Mouse (Mus musculus) MEL (cell line): ENCODE results near the gene Gm47289. TPM values are rescaled to one million over a fixed set of nuclear protein-coding genes. Genes with fewer than 3 reads are reported as not detected.

Source experiments
- DNase-seq: peaks from one replicate; pipeline ENCODE4 v3.0.0; 2011; ENCODE audit warnings: low read depth, low spot score
- H3K27ac ChIP-seq: 2 replicates; pipeline ENCODE4 v1.5.1; 2012; ENCODE audit warnings: low read depth, mild to moderate bottlenecking, control low read depth, low read length, moderate library complexity; ENCODE audit not compliant: control insufficient read depth
- H3K27me3 ChIP-seq, 2 experiments: fragments of 150-350 bp in 1 of 2; sonication (generic) in 1 of 2; 2 replicates each; pipeline ENCODE4 v1.6.1; 2012; ENCODE audit warnings: low read length in 2 of 2, mild to moderate bottlenecking in 2 of 2, improper control_type of control experiment in 1 of 2, moderate library complexity in 1 of 2; ENCODE audit not compliant: insufficient read depth in 2 of 2, control insufficient read depth in 1 of 2
- H3K36me3 ChIP-seq, 2 experiments: 2 replicates each; pipeline ENCODE4 v1.6.1; 2012 to 2014; ENCODE audit warnings: low read length in 2 of 2, improper control_type of control experiment in 1 of 2, inconsistent platforms in 1 of 2, mild to moderate bottlenecking in 1 of 2; ENCODE audit not compliant: insufficient read depth in 2 of 2, control insufficient read depth in 1 of 2
- H3K4me1 ChIP-seq, 2 experiments: fragments of 150-350 bp in 1 of 2; sonication (generic) in 1 of 2; 2 replicates each; pipeline ENCODE4 v1.6.1; 2012; ENCODE audit warnings: low read length in 2 of 2, improper control_type of control experiment in 1 of 2, mild to moderate bottlenecking in 1 of 2; ENCODE audit not compliant: insufficient read depth in 2 of 2, control insufficient read depth in 1 of 2
- H3K4me3 ChIP-seq, 2 experiments: fragments of 150-350 bp in 1 of 2; sonication (generic) in 1 of 2; 2 replicates each; pipeline ENCODE4 v1.5.1; 2012; ENCODE audit warnings: low read depth in 2 of 2, low read length in 2 of 2, mild to moderate bottlenecking in 2 of 2, moderate library complexity in 2 of 2, control low read depth in 1 of 2, improper control_type of control experiment in 1 of 2; ENCODE audit not compliant: control insufficient read depth in 1 of 2, insufficient read depth in 1 of 2
- H3K79me2 ChIP-seq: 2 replicates; pipeline ENCODE4 v1.6.1; 2012; ENCODE audit warnings: mild to moderate bottlenecking, low read length, moderate library complexity; ENCODE audit not compliant: control insufficient read depth, poor library complexity, insufficient read depth
- H3K9ac ChIP-seq: 2 replicates; pipeline ENCODE4 v1.6.1; 2012; ENCODE audit warnings: low read depth, mild to moderate bottlenecking, control low read depth, low read length, moderate library complexity; ENCODE audit not compliant: control insufficient read depth, poor library complexity, severe bottlenecking
- H3K9me3 ChIP-seq: fragments of 150-350 bp; sonication (generic); replicated peaks from 2 replicates; pipeline ENCODE4 v1.6.1; 2012; ENCODE audit warnings: mild to moderate bottlenecking, low read length, improper control_type of control experiment, moderate library complexity; ENCODE audit not compliant: insufficient read depth
- BHLHE40 ChIP-seq: IDR thresholded peaks from 2 replicates; pipeline ENCODE4 v1.6.1; 2012; ENCODE audit warnings: low read depth, mild to moderate bottlenecking, inconsistent platforms, low read length, improper control_type of control experiment, borderline replicate concordance
- CHD1 ChIP-seq: IDR thresholded peaks from 2 replicates; pipeline ENCODE4 v1.6.1; 2012; ENCODE audit warnings: low read depth, mild to moderate bottlenecking, inconsistent platforms, low read length, improper control_type of control experiment
- CTCF ChIP-seq, 3 experiments: IDR thresholded peaks in 2 of 3; conservative IDR thresholded peaks in 1 of 3; 2 replicates each; pipeline ENCODE4 v1.5.1; 2011 to 2012; ENCODE audit warnings: low read length in 3 of 3, low read depth in 2 of 3, mild to moderate bottlenecking in 2 of 3, improper control_type of control experiment in 1 of 3, inconsistent platforms in 1 of 3, mixed read lengths in 1 of 3, moderate library complexity in 1 of 3; ENCODE audit not compliant: control insufficient read depth in 1 of 3, insufficient read depth in 1 of 3, poor library complexity in 1 of 3, severe bottlenecking in 1 of 3
- ELF1 ChIP-seq: IDR thresholded peaks from 2 replicates; pipeline ENCODE4 v1.6.1; 2014; ENCODE audit warnings: low read depth, mild to moderate bottlenecking, inconsistent platforms, low read length, improper control_type of control experiment, moderate library complexity
- EP300 ChIP-seq, 2 experiments: IDR thresholded peaks; 2 replicates each; pipeline ENCODE4 v1.6.1; 2011; ENCODE audit warnings: improper control_type of control experiment in 2 of 2, low read length in 2 of 2, low read depth in 1 of 2, mild to moderate bottlenecking in 1 of 2
- ETS1 ChIP-seq: IDR thresholded peaks from 2 replicates; pipeline ENCODE4 v1.6.1; 2012; ENCODE audit warnings: low read depth, mild to moderate bottlenecking, inconsistent platforms, low read length, improper control_type of control experiment, moderate library complexity
- GABPA ChIP-seq: IDR thresholded peaks from 2 replicates; pipeline ENCODE4 v1.6.1; 2012; ENCODE audit warnings: low read depth, mild to moderate bottlenecking, inconsistent platforms, low read length, improper control_type of control experiment, moderate library complexity
- HCFC1 ChIP-seq: IDR thresholded peaks from 2 replicates; pipeline ENCODE4 v1.6.1; 2012; ENCODE audit warnings: low read depth, mild to moderate bottlenecking, inconsistent platforms, low read length, improper control_type of control experiment, moderate library complexity
- JUND ChIP-seq: IDR thresholded peaks from 2 replicates; pipeline ENCODE4 v1.6.1; 2011; ENCODE audit warnings: low read depth, mild to moderate bottlenecking, improper control_type of control experiment, low read length
- KAT2A ChIP-seq: conservative IDR thresholded peaks from 2 replicates; pipeline ENCODE4 v1.6.1; 2012; ENCODE audit warnings: low read depth, low read length, improper control_type of control experiment, inconsistent platforms
- MAFK ChIP-seq: IDR thresholded peaks from 2 replicates; pipeline ENCODE4 v1.6.1; 2011; ENCODE audit warnings: low read depth, mild to moderate bottlenecking, low read length, improper control_type of control experiment, borderline replicate concordance
- MAX ChIP-seq: IDR thresholded peaks from 2 replicates; pipeline ENCODE4 v1.6.1; 2011; ENCODE audit warnings: low read length, improper control_type of control experiment
- MXI1 ChIP-seq: IDR thresholded peaks from 2 replicates; pipeline ENCODE4 v1.6.1; 2011; ENCODE audit warnings: mild to moderate bottlenecking, low read depth, low read length, improper control_type of control experiment
- MYB ChIP-seq: IDR thresholded peaks from 2 replicates; pipeline ENCODE4 v1.6.1; 2011; ENCODE audit warnings: mild to moderate bottlenecking, low read depth, low read length, improper control_type of control experiment
- MYC ChIP-seq: IDR thresholded peaks from 2 replicates; pipeline ENCODE4 v1.6.1; 2011; ENCODE audit warnings: low read depth, mild to moderate bottlenecking, low read length, improper control_type of control experiment, moderate library complexity
- NRF1 ChIP-seq: IDR thresholded peaks from 2 replicates; pipeline ENCODE4 v1.6.1; 2014; ENCODE audit warnings: low read depth, mild to moderate bottlenecking, inconsistent platforms, low read length, improper control_type of control experiment, moderate library complexity; ENCODE audit not compliant: poor library complexity, insufficient read depth, severe bottlenecking
- POLR2A ChIP-seq, 2 experiments: IDR thresholded peaks; 2 replicates each; pipeline ENCODE4 v1.6.1; 2011 to 2012; ENCODE audit warnings: low read length in 2 of 2, mild to moderate bottlenecking in 2 of 2, control low read depth in 1 of 2, improper control_type of control experiment in 1 of 2, low read depth in 1 of 2, moderate library complexity in 1 of 2; ENCODE audit not compliant: control insufficient read depth in 1 of 2, insufficient read depth in 1 of 2, poor library complexity in 1 of 2
- RAD21 ChIP-seq: IDR thresholded peaks from 2 replicates; pipeline ENCODE4 v1.6.1; 2011; ENCODE audit warnings: mild to moderate bottlenecking, low read depth, low read length, improper control_type of control experiment
- RCOR1 ChIP-seq: IDR thresholded peaks from 2 replicates; pipeline ENCODE4 v1.6.1; 2012; ENCODE audit warnings: low read depth, mild to moderate bottlenecking, inconsistent platforms, low read length, improper control_type of control experiment
- SIN3A ChIP-seq: IDR thresholded peaks from 2 replicates; pipeline ENCODE4 v1.6.1; 2012; ENCODE audit warnings: low read length, improper control_type of control experiment, inconsistent platforms
- SMC3 ChIP-seq: IDR thresholded peaks from 2 replicates; pipeline ENCODE4 v1.6.1; 2011; ENCODE audit warnings: low read depth, low read length, improper control_type of control experiment
- TAL1 ChIP-seq: IDR thresholded peaks from 2 replicates; pipeline ENCODE4 v1.6.1; 2012; ENCODE audit warnings: mild to moderate bottlenecking, inconsistent platforms, low read length, moderate library complexity, mixed read lengths
- TBP ChIP-seq: IDR thresholded peaks from 2 replicates; pipeline ENCODE4 v1.8.0; 2011; ENCODE audit warnings: low read depth, low read length, improper control_type of control experiment
- TCF12 ChIP-seq: IDR thresholded peaks from 2 replicates; pipeline ENCODE4 v1.6.1; 2014; ENCODE audit warnings: low read depth, mild to moderate bottlenecking, inconsistent platforms, low read length, improper control_type of control experiment, moderate library complexity
- UBTF ChIP-seq: IDR thresholded peaks from 2 replicates; pipeline ENCODE4 v1.6.1; 2012; ENCODE audit warnings: low read depth, mild to moderate bottlenecking, inconsistent platforms, low read length, improper control_type of control experiment, moderate library complexity, borderline replicate concordance; ENCODE audit not compliant: insufficient read depth
- USF1 ChIP-seq: IDR thresholded peaks from 2 replicates; pipeline ENCODE4 v1.6.1; 2014; ENCODE audit warnings: low read depth, mild to moderate bottlenecking, inconsistent platforms, low read length, improper control_type of control experiment, moderate library complexity
- USF2 ChIP-seq, 2 experiments: IDR thresholded peaks; 2 replicates each; pipeline ENCODE4 v1.6.1; 2011 to 2012; ENCODE audit warnings: improper control_type of control experiment in 2 of 2, low read length in 2 of 2, borderline replicate concordance in 1 of 2, inconsistent platforms in 1 of 2, low read depth in 1 of 2, mild to moderate bottlenecking in 1 of 2; ENCODE audit not compliant: insufficient read depth in 1 of 2
- ZKSCAN1 ChIP-seq: IDR thresholded peaks from 2 replicates; pipeline ENCODE4 v1.6.1; 2012; ENCODE audit warnings: low read depth, mild to moderate bottlenecking, inconsistent platforms, low read length, improper control_type of control experiment, moderate library complexity
- ZMIZ1 ChIP-seq: IDR thresholded peaks from 2 replicates; pipeline ENCODE4 v1.6.1; 2012; ENCODE audit warnings: low read depth, mild to moderate bottlenecking, inconsistent platforms, low read length, improper control_type of control experiment, moderate library complexity
- polyA plus RNA-seq, 2 experiments: library from polyadenylated mRNA; stranded (reverse) in 1 of 2; unstranded in 1 of 2; fragments of >175 nt in 1 of 2; fragments of >200 nt in 1 of 2; gene quantifications; 2 replicates each; pipeline versions ENCODE4 v1.2.1 to v1.2.4; 2012; ENCODE audit warnings: low replicate concordance in 2 of 2, low read depth in 1 of 2; ENCODE audit not compliant: insufficient read length in 2 of 2, insufficient read depth in 1 of 2, missing spikeins in 1 of 2
- total RNA-seq: library from RNA; depleted of rRNA; stranded (reverse); fragments of 300-350 nt; gene quantifications from 2 replicates; pipeline ENCODE4 v1.2.3, GENCODE M21; 2012

The Gm47289 gene
- total and polyA plus RNA-seq, 3 experiments: not detected

- H3K4me1 ChIP-seq: peaks cover 0 to 7% of the 10 kb centered on the region in 2 experiments; a peak in 3 of 4 replicates
- H3K36me3 ChIP-seq: peaks cover 0 to 7% of the 10 kb centered on the region in 2 experiments; a peak in 1 of 4 replicates
- no peaks in the 10 kb centered on the region for H3K27me3 ChIP-seq
- H3K4me3 ChIP-seq: no peak overlapping the region
- no peaks in the 10 kb centered on the region for H3K79me2 ChIP-seq
- H3K9me3 ChIP-seq: no peaks in the 10 kb centered on the region
- DNase-seq: no peak
- H3K27ac ChIP-seq: no peak overlapping the region
- no peak overlapping the region for H3K9ac ChIP-seq
- TF ChIP-seq JUND (no peak), ZMIZ1 (no peak), HCFC1 (no peak), CTCF (IDR thresholded peaks at IDR 0.05 in 2 of 3, conservative IDR thresholded peaks at IDR 0.05 in 1 of 3; ENCODE audit: control insufficient read depth in 1 of 3, insufficient read depth in 1 of 3, low read depth in 2 of 3, low read length in 3 of 3, poor library complexity in 1 of 3, severe bottlenecking in 1 of 3) (no peak), MXI1 (no peak), EP300 (IDR thresholded peaks at IDR 0.05; ENCODE audit: low read depth in 1 of 2, low read length in 2 of 2) (no peak), USF1 (no peak), MAFK (no peak), ELF1 (no peak), UBTF (no peak), TCF12 (no peak), NRF1 (no peak), TAL1 (no peak), ZKSCAN1 (no peak), KAT2A (no peak), MAX (no peak)
- TF ChIP-seq, all 39 proteins: peak for 0
Observed at GRCm38 (mm10) chr9:119201653-119202052, 42.7 kb downstream of the Gm47289 start.

DNA sequence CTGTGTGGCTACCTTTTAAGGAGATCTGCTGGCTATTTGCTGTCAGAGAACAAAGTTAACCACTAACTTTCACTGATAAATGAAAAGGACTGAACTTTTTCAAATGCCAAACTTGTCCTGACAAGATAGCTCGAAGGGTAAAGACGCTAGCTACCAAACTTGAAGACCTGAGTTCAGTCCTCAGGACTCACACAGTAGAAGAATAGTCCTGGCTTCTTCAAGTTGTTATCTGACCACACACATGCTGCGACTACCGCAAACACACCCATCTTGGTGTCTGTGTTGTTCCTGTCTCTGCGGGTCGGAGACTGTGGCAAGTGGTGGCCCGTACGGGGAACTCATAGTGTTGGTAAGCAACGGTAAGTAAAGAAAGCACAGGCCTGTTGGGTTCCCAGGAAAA lies 44.7 kb downstream of the Gm47289 start:
- Histone ChIP-seq H3K9ac (peak overlapping the region; percentile 63), H3K36me3 (peaks cover 0 to 7% of the 10 kb centered on the region in 2 experiments; a peak in 1 of 4 replicates), H3K27ac (peak overlapping the region; percentile 81), H3K4me1 (peaks cover 0 to 7% of the 10 kb centered on the region in 2 experiments; a peak in 3 of 4 replicates), H3K27me3 (no peaks in the 10 kb centered on the region), H3K4me3 (peak overlapping the region; percentile 27 to 65; a peak in 3 of 4 replicates), H3K79me2 (no peaks in the 10 kb centered on the region), H3K9me3 (no peaks in the 10 kb centered on the region)
- peak; percentile 94 for DNase-seq
- 0 out of 2 replicates have a peak, but pooled peaks have one; percentile 43 for TF ChIP-seq UBTF
- peak; percentile 71 for TF ChIP-seq ETS1
- TF ChIP-seq MXI1: peak; percentile 78
- TF ChIP-seq ELF1: 0 out of 2 replicates have a peak, but pooled peaks have one; percentile 32
- TF ChIP-seq GABPA: no peak
- no peak for TF ChIP-seq USF2 (IDR thresholded peaks at IDR 0.05; ENCODE audit: borderline replicate concordance in 1 of 2, insufficient read depth in 1 of 2, low read depth in 1 of 2, low read length in 2 of 2)
- no peak for TF ChIP-seq BHLHE40
- no peak for TF ChIP-seq RAD21
- TF ChIP-seq EP300 (IDR thresholded peaks at IDR 0.05; ENCODE audit: low read depth in 1 of 2, low read length in 2 of 2): peak; percentile 85 to 87
- peak; percentile 7; the same call in 1 of the 2 replicates for TF ChIP-seq SMC3
- TF ChIP-seq TBP: peak; percentile 93
- TF ChIP-seq MAX: peak; percentile 82
- peak; percentile 87 for TF ChIP-seq TAL1
- TF ChIP-seq POLR2A (IDR thresholded peaks at IDR 0.05; ENCODE audit: control insufficient read depth in 1 of 2, insufficient read depth in 1 of 2, low read depth in 1 of 2, low read length in 2 of 2, poor library complexity in 1 of 2): peak in 1 of 2 experiments; percentile 31; a peak in 1 of 4 replicates
- peak; percentile 87 for TF ChIP-seq SIN3A
- TF ChIP-seq TCF12: peak; percentile 89
- TF ChIP-seq RCOR1: peak; percentile 70
- TF ChIP-seq MYB: no peak
- peak; percentile 68; the same call in 1 of the 2 replicates for TF ChIP-seq MYC
- no peak for TF ChIP-seq ZKSCAN1
- TF ChIP-seq HCFC1: peak; percentile 56; the same call in 1 of the 2 replicates
- TF ChIP-seq CHD1: no peak
- no peak for TF ChIP-seq KAT2A
